Mouse (Mus musculus) gastrocnemius, postnatal 14 days (tissue): ENCODE results near the gene Gm20683. TPM values are rescaled to one million over a fixed set of nuclear protein-coding genes. Genes with fewer than 3 reads are reported as not detected.

Experiments
- DNase-seq: peaks from one replicate; pipeline ENCODE4 v3.0.0; 2021; ENCODE audit warnings: mixed read lengths
- intact Hi-C: fragments of 180-260 bp; cut with DNase I; formaldehyde crosslinking; loops from one replicate; pipeline ENCODE4 v1.15.1; 2025; ENCODE audit warnings: low total_unique reads
- total RNA-seq, 2 experiments: library from RNA; stranded (reverse); gene quantifications; 2 replicates each; pipeline ENCODE4 v1.2.3; 2021

The Gm20683 gene
- total RNA-seq, 2 experiments from 2014 or later: 7.5 to 11.0 TPM

DNA sequence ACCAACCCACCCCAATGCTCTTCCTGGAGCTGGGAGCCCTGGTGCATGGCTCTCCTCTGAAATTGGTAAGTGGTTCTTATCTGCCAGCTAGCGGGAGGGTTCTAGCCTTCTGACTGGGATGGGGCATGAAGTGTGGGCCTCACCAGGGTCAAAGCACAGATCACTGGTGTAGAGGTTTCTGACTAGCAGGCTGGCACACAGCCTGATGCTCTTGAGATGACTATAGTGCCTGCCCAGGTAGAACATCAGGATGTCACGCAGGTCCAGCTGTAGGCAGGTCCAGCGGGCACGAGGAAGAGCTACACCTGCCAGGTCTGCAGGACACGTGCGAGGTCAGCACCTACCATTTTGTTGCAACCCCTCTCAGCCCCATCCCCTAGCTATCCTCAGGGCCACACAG, 18.7 kb upstream of the Gm20683 start:
- intact Hi-C loops: no loop called here
- DNase-seq: no peak

GRCm38 (mm10) chr17:25844396-25844901, 2.9 kb upstream of the Gm20683 start, which contains the start of gene Rhot2:
Gene Rhot2 (minus strand): TSS chr17:25844851.
- intact Hi-C loops: no loop called here
- DNase-seq: peak; percentile 96

- intact Hi-C loops: no loop called here
- DNase-seq: no peak
Observed at GRCm38 (mm10) chr17:25843636-25844395, 2.3 kb upstream of the Gm20683 start.

GRCm38 (mm10) chr17:25843122-25843521, 1.6 kb upstream of the Gm20683 start:
- no peak for DNase-seq

GRCm38 (mm10) chr17:25842509-25842908, 946 bp upstream of the Gm20683 start:
- intact Hi-C loops: no loop called here

More at GRCm38 (mm10) chr17:25843122-25843521, 1.6 kb upstream of the Gm20683 start:
- intact Hi-C loops: no loop called here

GRCm38 (mm10) chr17:25840519-25840918, 1.0 kb downstream of the Gm20683 start:
- DNase-seq: no peak
- intact Hi-C loops: no loop called here

More at GRCm38 (mm10) chr17:25842509-25842908, 946 bp upstream of the Gm20683 start:
- DNase-seq: no peak

GRCm38 (mm10) chr17:25839455-25840235, 1.9 kb downstream of the Gm20683 start:
- no peak for DNase-seq
- intact Hi-C loops: no loop called here

- intact Hi-C loops: no loop called here
- DNase-seq: no peak
Observed at GRCm38 (mm10) chr17:25838904-25839303, 2.7 kb downstream of the Gm20683 start.

GRCm38 (mm10) chr17:25837533-25837932, 4.0 kb downstream of the Gm20683 start:
- intact Hi-C loops: no loop called here
- no peak for DNase-seq

- peak; percentile 78 for DNase-seq
- intact Hi-C loops: no loop called here
Observed at GRCm38 (mm10) chr17:25837076-25837410, 4.5 kb downstream of the Gm20683 start, which contains the start of gene Rhbdl1. Gene Rhbdl1 (minus strand): TSS chr17:25837295.

DNA sequence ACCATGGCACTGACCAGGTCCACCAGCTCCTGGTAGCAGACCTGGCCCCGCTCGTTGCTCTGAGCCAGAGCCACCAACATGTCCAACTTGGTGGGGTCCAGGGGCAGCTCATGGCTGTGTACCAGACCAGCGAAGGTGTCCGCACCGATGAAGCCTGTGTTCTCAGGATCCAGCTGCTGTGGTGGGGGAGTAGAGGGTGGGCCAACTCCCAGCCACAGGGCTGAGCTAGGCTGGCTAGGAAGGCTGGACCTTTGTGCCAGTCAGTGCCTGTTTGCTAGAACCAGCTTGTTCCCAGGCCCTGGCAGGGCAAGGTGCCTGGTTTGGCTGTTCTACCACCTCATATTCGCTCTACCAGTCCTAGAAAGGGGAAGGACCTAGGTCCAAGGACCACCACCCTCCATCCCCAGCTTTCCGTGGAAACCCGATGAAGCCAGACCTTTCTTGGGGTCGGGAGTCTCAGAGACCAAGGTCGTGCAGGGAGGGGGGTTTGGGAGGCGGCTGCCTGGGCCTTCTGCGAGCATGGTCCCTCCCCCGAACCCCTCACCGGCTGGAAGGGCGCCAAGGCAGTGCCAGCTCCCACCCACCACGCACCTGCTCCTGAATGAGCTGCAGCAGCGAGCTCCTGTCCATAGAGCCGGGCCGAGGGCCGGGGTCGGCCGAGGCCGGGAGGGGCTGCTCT, 5.0 kb downstream of the Gm20683 start:
- no peak for DNase-seq
- intact Hi-C loops: no loop called here

- intact Hi-C loops: no loop called here
- no peak for DNase-seq
Observed at GRCm38 (mm10) chr17:25835816-25836215, 5.7 kb downstream of the Gm20683 start.

DNA sequence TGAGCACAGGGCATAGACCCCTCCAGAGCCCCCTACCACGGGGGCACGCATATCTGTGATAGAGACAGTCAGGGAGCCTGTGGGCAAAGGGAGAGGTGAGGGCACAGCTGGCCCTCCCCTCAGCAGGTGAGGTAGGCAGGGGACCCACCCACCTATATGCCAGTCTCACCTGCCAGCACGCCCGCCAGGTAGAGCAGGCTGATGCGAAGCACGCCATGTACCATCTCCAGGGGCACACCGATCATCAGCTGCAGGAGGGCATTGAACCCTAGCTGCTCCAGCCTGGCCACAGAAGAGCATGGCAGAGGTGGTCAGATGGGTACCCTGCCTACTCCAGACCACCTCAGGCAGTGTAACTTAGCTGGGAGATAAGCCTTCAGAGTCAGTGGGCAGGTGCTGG, 6.3 kb downstream of the Gm20683 start:
- intact Hi-C loops: no loop called here
- DNase-seq: no peak

GRCm38 (mm10) chr17:25834595-25835222, 6.9 kb downstream of the Gm20683 start:
- intact Hi-C loops: no loop called here
- DNase-seq: no peak

GRCm38 (mm10) chr17:25833961-25834594, 7.5 kb downstream of the Gm20683 start:
- intact Hi-C loops: no loop called here
- DNase-seq: no peak

DNA sequence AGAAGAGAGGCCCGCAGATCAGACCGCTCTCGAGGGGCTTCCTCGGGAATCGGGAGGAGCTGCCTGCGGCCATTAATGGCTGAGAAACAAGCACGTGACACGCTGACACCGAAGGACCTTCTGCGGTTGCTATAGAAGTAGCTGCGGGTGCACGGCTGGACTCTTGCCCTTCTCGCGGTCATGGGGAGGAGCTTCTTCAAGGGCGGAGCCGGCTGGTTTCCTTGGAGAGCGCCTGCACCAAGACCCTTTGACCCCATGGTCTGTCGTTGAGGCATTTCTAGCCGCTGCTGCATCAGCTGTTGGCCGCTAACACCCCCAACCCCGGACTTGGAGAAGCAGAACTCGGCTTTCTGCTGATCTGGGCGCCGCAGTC, 8.3 kb downstream of the Gm20683 start, which contains the start of gene Stub1:
Stub1 (minus strand) TSS at position 114 of the 373 bp plus-strand sequence.
- intact Hi-C loops: no loop called here
- peak; percentile 95 for DNase-seq

DNA sequence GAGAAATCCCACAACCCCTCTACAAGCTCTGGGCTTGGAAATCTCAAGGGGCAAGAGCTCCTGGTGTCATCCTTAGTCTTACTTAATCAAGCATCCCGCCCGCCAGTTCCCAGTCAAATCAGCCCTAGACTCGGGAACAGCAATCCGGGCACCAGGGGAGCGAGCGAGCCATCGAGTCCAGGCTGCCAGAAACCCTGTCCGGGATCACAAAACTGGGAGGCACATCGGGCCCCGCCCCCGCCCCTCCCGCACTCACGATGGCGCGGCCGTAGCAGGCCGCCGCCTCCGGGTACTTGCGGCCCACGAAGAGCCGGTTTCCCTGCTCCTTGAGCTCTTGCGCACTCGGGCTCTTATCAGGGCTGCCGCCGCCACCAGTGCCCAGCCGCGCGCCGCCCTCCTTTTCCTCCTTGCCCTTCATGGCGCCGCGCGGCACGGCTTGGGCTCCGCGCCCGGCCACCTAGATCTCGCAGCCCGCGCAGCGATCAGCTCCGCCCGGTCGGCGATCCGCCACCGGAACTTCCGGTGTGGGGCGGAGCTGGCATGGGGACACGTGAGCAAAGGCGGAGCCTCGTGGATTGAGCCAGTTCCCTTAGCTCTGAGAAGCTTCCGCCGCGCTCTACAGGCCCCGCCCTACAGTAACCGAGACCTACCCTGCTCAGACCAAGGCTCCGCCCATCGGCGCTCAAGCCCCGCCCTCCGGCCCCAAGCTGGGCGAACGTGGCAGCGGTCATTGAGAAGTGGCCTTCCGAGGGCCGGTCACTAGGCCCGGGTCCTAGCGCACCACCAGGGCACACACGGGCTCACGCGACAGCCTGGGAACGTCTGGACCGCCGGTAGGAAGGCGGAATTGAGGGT, 8.9 kb downstream of the Gm20683 start:
- peak; percentile 100 for DNase-seq
- intact Hi-C loops: no loop called here
